Mouse (Mus musculus): ENCODE measurements around the gene Tdrd9.

GRCm38 (mm10) chr12:112112235-112112634 is 140.9 kb downstream of the Tdrd9 start:
- TF ChIP-seq CTCF (conservative IDR thresholded peaks at IDR 0.05; ENCODE audit: insufficient read depth, insufficient read length, low read depth, low read length): no peak
- TF ChIP-seq POLR2A (IDR thresholded peaks at IDR 0.05; ENCODE audit: low read depth, low read length): no peak

All from kidney, adult 2 months (tissue).